Mouse (Mus musculus): ENCODE measurements around the gene Abca1.
A peak's percentile ranks its signal among the peaks of the same experiment; 100 is the strongest.

Gene Abca1

GRCm38 (mm10) chr4:53121516-53122227 lies 38.0 kb downstream of the Abca1 start:
- no peak for DNase-seq (ENCODE audit: low spot score in 2 of 2)

- DNase-seq (ENCODE audit: low spot score in 2 of 2), result no peak
Measured at GRCm38 (mm10) chr4:53121084-53121483, 38.6 kb downstream of the Abca1 start.

GRCm38 (mm10) chr4:53120038-53120685 lies 39.5 kb downstream of the Abca1 start:
- no peak for DNase-seq (ENCODE audit: low spot score in 2 of 2)

GRCm38 (mm10) chr4:53118643-53119042 lies 41.1 kb downstream of the Abca1 start:
- DNase-seq (ENCODE audit: low spot score in 2 of 2), result no peak

GRCm38 (mm10) chr4:53117610-53118009 lies 42.1 kb downstream of the Abca1 start:
- DNase-seq (ENCODE audit: low spot score in 2 of 2), result no peak

- DNase-seq (ENCODE audit: low spot score in 2 of 2), result no peak
Measured at GRCm38 (mm10) chr4:53117076-53117475, 42.6 kb downstream of the Abca1 start.

GRCm38 (mm10) chr4:53115866-53116265 lies 43.8 kb downstream of the Abca1 start:
- DNase-seq (ENCODE audit: low spot score in 2 of 2), result no peak

GRCm38 (mm10) chr4:53115410-53115809 lies 44.3 kb downstream of the Abca1 start:
- no peak for DNase-seq (ENCODE audit: low spot score in 2 of 2)

GRCm38 (mm10) chr4:53111919-53112355 lies 47.8 kb downstream of the Abca1 start:
- DNase-seq (ENCODE audit: low spot score in 2 of 2), result no peak

- DNase-seq (ENCODE audit: low spot score in 2 of 2), result peak in 1 of 2 experiments; percentile 20
Measured at GRCm38 (mm10) chr4:53110356-53110755, 49.3 kb downstream of the Abca1 start.

- no peak for DNase-seq (ENCODE audit: low spot score in 2 of 2)
Measured at GRCm38 (mm10) chr4:53109381-53109928, 50.2 kb downstream of the Abca1 start.

GRCm38 (mm10) chr4:53108194-53108593 lies 51.5 kb downstream of the Abca1 start:
- no peak for DNase-seq (ENCODE audit: low spot score in 2 of 2)

GRCm38 (mm10) chr4:53106732-53107131 lies 53.0 kb downstream of the Abca1 start:
- DNase-seq (ENCODE audit: low spot score in 2 of 2), result no peak

GRCm38 (mm10) chr4:53106071-53106470 lies 53.6 kb downstream of the Abca1 start:
- no peak for DNase-seq (ENCODE audit: low spot score in 2 of 2)

GRCm38 (mm10) chr4:53104634-53105033 lies 55.1 kb downstream of the Abca1 start:
- no peak for DNase-seq (ENCODE audit: low spot score in 2 of 2)

GRCm38 (mm10) chr4:53102529-53102928 lies 57.2 kb downstream of the Abca1 start:
- no peak for DNase-seq (ENCODE audit: low spot score in 2 of 2)

GRCm38 (mm10) chr4:53101306-53101705 lies 58.4 kb downstream of the Abca1 start:
- DNase-seq (ENCODE audit: low spot score in 2 of 2), result no peak

- DNase-seq (ENCODE audit: low spot score in 2 of 2), result no peak
Measured at GRCm38 (mm10) chr4:53100492-53100891, 59.2 kb downstream of the Abca1 start.

GRCm38 (mm10) chr4:53094850-53095249 lies 64.8 kb downstream of the Abca1 start:
- DNase-seq (ENCODE audit: low spot score in 2 of 2), result no peak

- no peak for DNase-seq (ENCODE audit: low spot score in 2 of 2)
Measured at GRCm38 (mm10) chr4:53094331-53094730, 65.4 kb downstream of the Abca1 start.

GRCm38 (mm10) chr4:53093615-53094014 lies 66.1 kb downstream of the Abca1 start:
- DNase-seq (ENCODE audit: low spot score in 2 of 2), result no peak

GRCm38 (mm10) chr4:53089641-53090040 lies 70.1 kb downstream of the Abca1 start:
- DNase-seq (ENCODE audit: low spot score in 2 of 2), result no peak

- no peak for DNase-seq (ENCODE audit: low spot score in 2 of 2)
Measured at GRCm38 (mm10) chr4:53088999-53089398, 70.7 kb downstream of the Abca1 start.

Measured in thymus, postnatal 10 days (tissue).